Mouse (Mus musculus) mouse embryonic stem cell (cell line): ENCODE measurements around the gene Ttc8.

Experiments used
- in situ Hi-C, 2 experiments: fragments of 300-500 bp; cut with MboI; formaldehyde crosslinking; loops; 1 replicate in 1 of 2; 3 replicates in 1 of 2; pipeline ENCODE4 v1.14.3; 2019 to 2020; ENCODE audit warnings: low sequenced_read_pairs in 2 of 2, low pct_unique_long_range_greater_than_20kb in 1 of 2, mixed read lengths in 1 of 2; ENCODE audit not compliant: unreplicated experiment in 1 of 2

Gene Ttc8

DNA sequence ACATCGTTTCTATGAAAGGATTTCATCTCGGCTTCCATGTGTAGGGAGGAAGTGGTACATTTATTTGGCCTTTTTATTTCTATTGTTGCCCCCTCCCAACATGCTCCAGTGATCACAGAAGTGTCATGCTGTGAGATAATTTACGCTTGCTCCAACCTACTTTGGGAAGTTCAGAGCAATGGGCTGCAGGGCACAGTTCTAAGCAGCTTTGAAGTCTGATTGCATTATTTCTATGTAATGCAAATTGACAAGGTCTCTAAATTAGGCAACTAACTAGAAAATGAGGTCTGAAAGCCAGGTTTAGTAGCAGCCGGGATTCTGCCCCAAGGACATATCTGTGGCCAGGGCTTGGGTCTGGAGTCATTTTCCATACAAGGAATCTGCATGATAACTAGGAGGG, 89.1 kb downstream of the Ttc8 start:
- in situ Hi-C loops: no loop called here

DNA sequence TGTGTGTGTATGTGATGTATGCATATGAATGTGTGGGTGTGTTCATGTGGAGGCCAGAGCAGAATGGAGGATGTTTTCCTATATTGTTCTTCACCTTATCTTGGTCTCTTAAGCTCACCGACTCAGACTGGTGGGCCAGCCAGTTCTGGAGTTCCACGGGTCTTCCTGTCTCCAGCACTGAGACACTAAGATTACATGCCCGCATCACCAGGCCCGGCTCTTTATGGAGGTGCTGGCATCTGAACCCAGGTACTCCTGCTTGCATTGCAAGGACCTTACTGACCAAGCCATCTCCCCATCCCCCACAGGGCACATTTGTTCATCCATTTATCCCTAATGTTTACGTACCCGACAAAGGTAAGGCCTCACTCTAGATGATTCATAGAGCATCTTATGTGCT, 89.7 kb downstream of the Ttc8 start:
- in situ Hi-C loops: no loop called here

DNA sequence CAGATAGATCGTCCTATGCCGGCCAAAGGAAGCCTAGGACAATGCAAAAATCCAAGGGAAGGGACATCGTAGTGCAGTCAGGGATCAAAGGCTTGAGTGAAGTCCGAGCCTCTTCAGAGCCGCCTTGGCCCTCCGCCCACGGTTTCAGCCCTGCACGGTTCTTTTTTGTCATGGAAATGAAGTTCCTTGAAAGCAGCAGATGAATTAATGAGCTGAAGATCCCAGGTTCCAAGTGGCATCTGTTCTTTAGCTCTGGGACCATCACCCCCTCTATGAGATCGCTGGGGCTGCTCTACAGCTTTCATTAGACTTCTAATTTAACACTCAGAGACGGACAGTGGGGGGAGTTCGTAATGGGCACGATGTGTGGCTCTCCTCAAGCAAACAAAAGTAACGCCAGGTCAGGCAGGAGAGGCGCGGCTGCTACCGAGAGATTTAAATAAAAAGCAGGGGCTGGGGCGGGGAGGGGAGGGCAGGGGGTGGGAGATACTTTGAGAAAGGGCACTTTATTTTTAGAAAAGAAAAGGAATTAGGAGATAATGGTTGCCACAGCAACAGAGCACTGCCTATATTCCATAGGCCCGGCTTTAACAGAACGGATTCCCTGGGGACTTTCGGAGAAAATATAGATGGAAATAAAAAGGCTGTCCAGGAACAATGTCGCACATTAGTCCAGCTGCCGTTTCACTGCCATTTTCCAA, 90.9 kb downstream of the Ttc8 start:
- in situ Hi-C loops: no loop called here

DNA sequence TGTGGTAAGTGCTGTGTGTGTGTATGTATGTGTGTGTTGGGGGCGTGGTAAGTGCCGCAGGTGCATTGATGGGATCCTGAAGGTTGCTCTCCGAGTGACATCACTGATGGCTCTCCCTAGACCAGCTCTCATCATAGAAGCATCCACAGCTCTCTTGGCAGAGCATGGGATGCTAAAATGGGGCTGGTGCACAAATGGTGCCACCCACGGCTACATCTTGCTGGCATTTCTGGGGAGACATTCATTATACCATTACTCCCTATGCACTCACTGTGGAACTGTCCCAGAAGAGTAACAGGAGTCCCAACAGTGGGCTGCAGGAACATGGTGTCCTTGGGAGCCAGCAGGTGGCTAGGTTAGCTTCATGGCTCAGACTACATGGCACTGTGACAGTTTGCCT, 95.5 kb downstream of the Ttc8 start:
- in situ Hi-C loops: no loop called here

DNA sequence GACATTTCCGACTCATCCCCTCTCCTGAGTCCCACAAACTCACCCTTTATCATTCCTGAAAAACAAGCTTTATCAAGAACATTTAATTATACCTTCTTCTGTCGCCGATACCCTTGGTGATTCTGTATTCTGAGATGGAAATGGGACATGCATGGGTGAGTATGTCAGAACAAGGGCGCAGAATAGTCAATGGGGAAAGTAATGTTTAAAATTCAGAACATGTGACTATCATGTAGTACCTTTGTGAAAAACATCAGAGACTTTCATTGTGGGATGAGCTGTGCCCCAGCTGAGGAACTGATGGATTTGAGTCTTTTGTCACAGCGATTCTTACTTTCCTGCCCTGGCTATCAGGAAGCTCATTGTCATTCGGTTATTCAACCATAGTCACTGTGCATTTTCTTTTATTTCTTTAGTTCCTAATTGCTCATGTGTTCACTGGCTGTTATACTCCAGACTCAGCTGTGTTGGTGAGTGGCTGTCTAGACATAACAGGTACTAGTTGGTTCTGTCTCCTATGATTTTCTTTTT, 104.1 kb downstream of the Ttc8 start:
- in situ Hi-C loops: no loop called here

DNA sequence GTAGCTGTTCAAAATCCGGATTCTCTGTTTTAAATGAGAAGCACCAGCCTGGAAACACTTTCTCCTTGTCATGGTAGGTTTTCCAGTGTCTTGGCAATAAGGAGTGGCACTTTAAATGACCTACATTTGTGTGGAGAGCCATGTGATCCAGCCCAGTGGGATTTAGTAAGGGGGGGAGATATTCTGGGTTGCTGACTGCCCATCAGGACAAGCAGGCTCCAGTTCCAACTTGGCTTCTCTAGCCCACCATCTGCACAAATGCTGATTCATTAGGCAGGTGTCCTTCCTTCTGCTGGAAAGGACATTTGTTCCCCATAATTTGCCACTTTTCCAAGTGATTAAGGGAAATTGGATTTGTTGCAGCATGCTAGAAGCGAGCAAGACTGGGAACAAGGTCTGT, 105.9 kb downstream of the Ttc8 start:
- in situ Hi-C loops: no loop called here

DNA sequence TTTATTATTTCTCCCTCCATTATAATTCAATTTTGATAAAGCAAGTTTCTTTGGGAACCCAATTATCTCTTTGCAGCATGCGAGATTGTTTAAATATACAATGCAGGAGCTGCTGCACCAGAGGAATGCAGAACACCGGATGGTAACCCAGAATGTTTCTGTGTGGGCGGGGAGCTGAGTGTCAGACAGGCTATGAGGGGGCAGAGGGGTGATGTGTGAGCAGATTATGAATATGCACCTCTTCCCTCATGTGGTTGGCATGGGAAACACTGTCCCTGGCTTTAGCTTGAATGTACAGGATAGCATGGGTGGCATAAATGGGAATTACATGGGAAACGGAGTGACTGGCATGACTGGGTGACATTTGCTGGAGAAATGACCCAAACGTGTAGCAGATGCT, 108.3 kb downstream of the Ttc8 start:
- in situ Hi-C loops: no loop called here

DNA sequence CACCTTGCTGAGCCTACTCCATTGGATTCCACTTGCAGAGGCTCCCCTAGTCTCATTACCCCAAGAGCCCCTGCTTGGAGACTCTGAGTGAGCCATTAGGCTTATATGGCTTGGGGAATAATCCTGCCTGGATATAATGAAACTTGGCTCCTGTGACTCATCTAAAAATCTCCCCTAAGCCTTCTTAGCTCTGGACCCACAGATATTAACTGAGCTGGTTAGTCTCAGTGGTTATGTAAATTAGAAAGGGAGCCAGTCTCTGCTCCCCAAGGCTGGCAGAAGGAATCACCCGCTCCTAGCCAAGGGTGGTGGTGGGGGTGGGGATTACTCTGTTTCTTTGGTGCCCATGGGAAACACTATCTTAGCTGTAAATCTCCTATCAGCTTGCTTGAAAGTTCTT, 109.6 kb downstream of the Ttc8 start:
- in situ Hi-C loops: no loop called here
